19 mouse cellular contexts compared by ENCODE assay signal in genomic region chr3:36834832-36835231, GRCm38 (mm10). TPM values are rescaled to one million over a fixed set of nuclear protein-coding genes. Genes with fewer than 3 reads are reported as not detected.
A peak's percentile ranks its signal among the peaks of the same experiment; 100 is the strongest.
DNase-seq lines count a peak whose midpoint lies in the region; ATAC-seq and TF ChIP-seq lines count a peak whose summit lies in the region.
"Had no signal": no experiment of that assay in that cellular context is flagged by ENCODE, and none has a peak within 500 bp of the region (broad histone marks: within the 10 kb centered on the region; RNA-seq: fewer than 3 reads in every experiment).

No protein-coding gene starts in this region.

- no peaks in the 10 kb centered on the region for H3K36me3 ChIP-seq in embryonic facial prominence, embryonic 13.5 days
- no peaks in the 10 kb centered on the region for H3K36me3 ChIP-seq in embryonic facial prominence, embryonic 10.5 days (replicated peaks)
- H3K36me3 ChIP-seq in CH12.LX (replicated peaks in 1 of 2; ENCODE audit: control insufficient read depth in 1 of 2, insufficient read depth in 1 of 2, low read length in 1 of 2) = no peaks in the 10 kb centered on the region
- H3K36me3 ChIP-seq: embryonic facial prominence, embryonic 15.5 days; G1E; heart, embryonic 13.5 days; hindbrain, embryonic 12.5 days; hindbrain, embryonic 15.5 days had no signal

- TF ChIP-seq POLR2A in CH12.LX (IDR thresholded peaks at IDR 0.05; ENCODE audit: low read depth, low read length) = no peak

- no peak for TF ChIP-seq RAD21 in CH12.LX (IDR thresholded peaks at IDR 0.05; ENCODE audit: low read depth, low read length)

- no peak for DNase-seq in embryonic facial prominence, embryonic 10.5 days (ENCODE audit: low spot score)
- DNase-seq in CD4-positive helper T cell, adult 2 months (ENCODE audit: low read depth, low spot score) = peak; percentile 53
- DNase-seq in CH12.LX (ENCODE audit: extremely low read depth) = no peak
- peak; percentile 34 for DNase-seq in induced T-regulatory cell, adult 2 months (ENCODE audit: low read depth)
- DNase-seq in right cerebral cortex, postnatal 36 days (ENCODE audit: low spot score in 2 of 2) = no peak
- no peak for DNase-seq in retina, embryonic 14.5 days (ENCODE audit: low spot score)
- DNase-seq in layer of hippocampus, postnatal 25 days (ENCODE audit: extremely low spot score in 1 of 2, low spot score in 1 of 2) = no peak
- DNase-seq: adrenal gland, adult 2 months; cerebellum, adult 11 months; heart, adult 18-20 months had no signal

- no peak for TF ChIP-seq EP300 in CH12.LX (IDR thresholded peaks at IDR 0.05; ENCODE audit: low read length)

- no peak for ATAC-seq in embryonic facial prominence, embryonic 13.5 days (ENCODE audit: insufficient number of reproducible peaks, insufficient read depth, low FRiP score, low TSS enrichment, low read depth)
- ATAC-seq: Patski had no signal

- H3K9ac ChIP-seq in embryonic facial prominence, embryonic 13.5 days = no peak overlapping the region
- H3K9ac ChIP-seq in CH12.LX (ENCODE audit: insufficient read depth, low read depth) = no peak overlapping the region
- H3K9ac ChIP-seq: embryonic facial prominence, embryonic 15.5 days; forebrain, postnatal 0 days; heart, embryonic 13.5 days; hindbrain, embryonic 12.5 days; hindbrain, embryonic 15.5 days had no signal

- no peak for TF ChIP-seq CTCF in CH12.LX (conservative IDR thresholded peaks at IDR 0.05 in 1 of 2, IDR thresholded peaks at IDR 0.05 in 1 of 2; ENCODE audit: low read depth in 2 of 2, low read length in 2 of 2)

- in situ Hi-C loops in CH12.LX (cut with MboI; ENCODE audit: low pct_ligation_motif_present, low pct_unique_long_range_greater_than_20kb, low sequenced_read_pairs) = loop anchor here (25.0 kb wide), 2 partner anchors 198 to 352 kb away; no protein-coding TSS in a partner anchor

- H3K79me2 ChIP-seq in CH12.LX (replicated peaks; ENCODE audit: control insufficient read depth, extremely low read depth, insufficient read depth, poor library complexity, severe bottlenecking) = no peaks in the 10 kb centered on the region

- H3K4me3 ChIP-seq in embryonic facial prominence, embryonic 13.5 days = no peak overlapping the region
- no peak overlapping the region for H3K4me3 ChIP-seq in embryonic facial prominence, embryonic 10.5 days
- H3K4me3 ChIP-seq in CH12.LX (replicated peaks in 1 of 3; ENCODE audit: low read depth in 2 of 3, low read length in 2 of 3, poor library complexity in 1 of 3) = no peak overlapping the region
- H3K4me3 ChIP-seq: embryonic facial prominence, embryonic 15.5 days; gastrocnemius, adult 2 months; heart, embryonic 13.5 days; hindbrain, embryonic 12.5 days; hindbrain, embryonic 15.5 days had no signal

- 0 out of 2 replicates have a peak overlapping the region, but pooled peaks have one; percentile 1 for H3K27ac ChIP-seq in embryonic facial prominence, embryonic 13.5 days
- no peak overlapping the region for H3K27ac ChIP-seq in embryonic facial prominence, embryonic 10.5 days (replicated peaks)
- no peak overlapping the region for H3K27ac ChIP-seq in CH12.LX (ENCODE audit: insufficient read depth, low read depth)
- H3K27ac ChIP-seq: embryonic facial prominence, embryonic 15.5 days; gastrocnemius, adult 2 months; heart, embryonic 13.5 days; hindbrain, embryonic 12.5 days; hindbrain, embryonic 15.5 days had no signal

- WGBS in embryonic facial prominence, embryonic 13.5 days = 83% methylated on average over 2 of the region's 2 CpGs
- 87% methylated on average over 2 of the region's 2 CpGs for WGBS in embryonic facial prominence, embryonic 10.5 days

- dilution Hi-C loops in CH12.LX (cut with MboI; ENCODE audit: extremely low pct_ligation_motif_present, extremely low pct_unique_long_range_greater_than_20kb, low sequenced_read_pairs) = no loop called here

- H3K4me1 ChIP-seq in embryonic facial prominence, embryonic 13.5 days = peaks cover 10% of the 10 kb centered on the region
- H3K4me1 ChIP-seq in embryonic facial prominence, embryonic 10.5 days = peaks cover 10% of the 10 kb centered on the region
- H3K4me1 ChIP-seq in CH12.LX (ENCODE audit: control insufficient read depth in 1 of 2, insufficient read depth in 2 of 2) = no peaks in the 10 kb centered on the region
- H3K4me1 ChIP-seq: heart, embryonic 13.5 days had no signal

- H3K4me2 ChIP-seq in embryonic facial prominence, embryonic 13.5 days = no peak overlapping the region
- peak overlapping the region; percentile 36; the same call in 1 of the 2 replicates for H3K4me2 ChIP-seq in CH12.LX (ENCODE audit: insufficient read depth, low read depth, poor library complexity, severe bottlenecking)

- no peaks in the 10 kb centered on the region for H3K9me3 ChIP-seq in embryonic facial prominence, embryonic 13.5 days
- H3K9me3 ChIP-seq in embryonic facial prominence, embryonic 10.5 days = no peaks in the 10 kb centered on the region
- H3K9me3 ChIP-seq in CH12.LX (replicated peaks; ENCODE audit: low read length) = no peaks in the 10 kb centered on the region
- H3K9me3 ChIP-seq: embryonic facial prominence, embryonic 15.5 days; G1E; heart, embryonic 13.5 days; hindbrain, embryonic 12.5 days; hindbrain, embryonic 15.5 days had no signal

- H3K27me3 ChIP-seq in embryonic facial prominence, embryonic 13.5 days = no peaks in the 10 kb centered on the region
- no peaks in the 10 kb centered on the region for H3K27me3 ChIP-seq in embryonic facial prominence, embryonic 10.5 days (replicated peaks; ENCODE audit: low read depth, poor library complexity, severe bottlenecking)
- H3K27me3 ChIP-seq in CH12.LX (replicated peaks) = peaks cover 2% of the 10 kb centered on the region
- H3K27me3 ChIP-seq: embryonic facial prominence, embryonic 15.5 days; heart, embryonic 13.5 days; hindbrain, embryonic 12.5 days; hindbrain, embryonic 15.5 days had no signal

TF ChIP-seq in CH12.LX, 34 proteins besides CTCF, POLR2A, EP300 and RAD21:
- TF ChIP-seq E2F4 (IDR thresholded peaks at IDR 0.05; ENCODE audit: insufficient replicate concordance, low read depth, low read length) (no peak), JUN (IDR thresholded peaks at IDR 0.05; ENCODE audit: insufficient read depth, low read depth, low read length) (no peak)
TF ChIP-seq in CH12.LX: peak in this region for 0.

RNA-seq across cellular contexts. Expression of gene 4932438A13Rik, which starts 28.1 kb away (rescaled TPM):
- 58.0 and 61.0 TPM in 2 replicates for polyA plus RNA-seq in embryonic facial prominence, embryonic 13.5 days (2015; fragmentation: Nextera tagmentation; extraction: Ambion mirVana)
- polyA plus RNA-seq in embryonic facial prominence, embryonic 10.5 days (2016; fragmentation: Nextera tagmentation; extraction: Ambion mirVana) = 31.8 and 35.0 TPM in 2 replicates
- total RNA-seq in CH12.LX (2012; rRNA removed) (12.8 and 14.7 TPM in 2 replicates), CH12.LX (2014; rRNA removed) (5.9 and 6.3 TPM in 2 replicates)
- polyA plus RNA-seq in CH12.LX (2012; ENCODE audit: insufficient read length, low read depth) = 19.5 and 20.3 TPM in 2 replicates
- 10 to 100 TPM; 78.3 to 97.3 TPM for total RNA-seq in layer of hippocampus, postnatal 25 days (2021)

Comparison
In these comparisons a context has a peak if more than half of its experiments do, and no peak if none do; other contexts are left out.
1. DNase-seq: peak in CD4-positive helper T cell, adult 2 months (single experiment) and induced T-regulatory cell, adult 2 months (single experiment); none in embryonic facial prominence, embryonic 10.5 days (single experiment), CH12.LX (single experiment), right cerebral cortex, postnatal 36 days (0 of 2), retina, embryonic 14.5 days (single experiment) and layer of hippocampus, postnatal 25 days (0 of 2).